Mouse (Mus musculus): ENCODE data around the gene AI661453.

GRCm38 (mm10) chr17:47442271-47442670, 5.9 kb downstream of the AI661453 start:
- TF ChIP-seq CTCF (IDR thresholded peaks at IDR 0.05), result peak; percentile 37; the same call in 1 of the 2 replicates
- TF ChIP-seq EP300 (IDR thresholded peaks at IDR 0.05), result no peak

Data from lung, postnatal 0 days (tissue).